ENCODE assay signal across 17 mouse cellular contexts in genomic region chr4:129498941-129499340, GRCm38 (mm10). TPM values are rescaled to one million over a fixed set of nuclear protein-coding genes. Genes with fewer than 3 reads are reported as not detected.
DNase-seq lines count a peak whose midpoint lies in the region; ATAC-seq and TF ChIP-seq lines count a peak whose summit lies in the region.
"Had no signal": no experiment of that assay in that cellular context is flagged by ENCODE, and none has a peak within 500 bp of the region (broad histone marks: within the 10 kb centered on the region; RNA-seq: fewer than 3 reads in every experiment).

No protein-coding gene starts in this region.

- TF ChIP-seq POLR2A in bone marrow macrophage, adult 2 months (IDR thresholded peaks at IDR 0.05; ENCODE audit: borderline replicate concordance, low read depth, low read length) = no peak

- no peaks in the 10 kb centered on the region for H3K36me3 ChIP-seq in hindbrain, embryonic 10.5 days
- no peaks in the 10 kb centered on the region for H3K36me3 ChIP-seq in hindbrain, postnatal 0 days (ENCODE audit: insufficient read depth, low read length)
- H3K36me3 ChIP-seq in liver, embryonic 13.5 days = no peaks in the 10 kb centered on the region
- H3K36me3 ChIP-seq: embryonic facial prominence, embryonic 15.5 days; G1E; limb, embryonic 15.5 days had no signal

- H3K4me3 ChIP-seq in hindbrain, embryonic 10.5 days = no peak overlapping the region
- H3K4me3 ChIP-seq in hindbrain, postnatal 0 days (ENCODE audit: low read length) = no peak overlapping the region
- no peak overlapping the region for H3K4me3 ChIP-seq in bone marrow macrophage, adult 2 months (ENCODE audit: insufficient read depth, low read length)
- no peak overlapping the region for H3K4me3 ChIP-seq in liver, embryonic 13.5 days (replicated peaks)
- H3K4me3 ChIP-seq: embryonic facial prominence, embryonic 15.5 days; limb, embryonic 15.5 days; megakaryocyte, embryonic 14.5 days had no signal

- no peak overlapping the region for H3K4me2 ChIP-seq in hindbrain, postnatal 0 days (ENCODE audit: low read depth, low read length)
- no peak overlapping the region for H3K4me2 ChIP-seq in liver, embryonic 13.5 days
- H3K4me2 ChIP-seq: embryonic facial prominence, embryonic 15.5 days; limb, embryonic 15.5 days had no signal

- peaks cover 52% of the 10 kb centered on the region for H3K4me1 ChIP-seq in hindbrain, embryonic 10.5 days (replicated peaks)
- peaks cover 13% of the 10 kb centered on the region; the same call in 1 of the 2 replicates for H3K4me1 ChIP-seq in hindbrain, postnatal 0 days (ENCODE audit: insufficient read depth, low read length)
- peaks cover 70% of the 10 kb centered on the region for H3K4me1 ChIP-seq in bone marrow macrophage, adult 2 months (ENCODE audit: control insufficient read depth, insufficient read depth, low read length)
- H3K4me1 ChIP-seq in liver, embryonic 13.5 days (replicated peaks) = peaks cover 71% of the 10 kb centered on the region

- H3K27me3 ChIP-seq in hindbrain, embryonic 10.5 days (ENCODE audit: insufficient read depth, poor library complexity, severe bottlenecking) = no peaks in the 10 kb centered on the region
- H3K27me3 ChIP-seq in hindbrain, postnatal 0 days (ENCODE audit: insufficient read depth, low read length) = no peaks in the 10 kb centered on the region
- H3K27me3 ChIP-seq in liver, embryonic 13.5 days = peaks cover 30% of the 10 kb centered on the region
- H3K27me3 ChIP-seq: embryonic facial prominence, embryonic 15.5 days; limb, embryonic 15.5 days had no signal

- DNase-seq in adrenal gland, adult 2 months = peak; percentile 28
- DNase-seq in adrenal gland, adult (ENCODE audit: inconsistent age in 2 of 2, low spot score in 1 of 2) = no peak
- DNase-seq in hindbrain, embryonic 10.5 days (ENCODE audit: low spot score) = no peak
- no peak for DNase-seq in hindbrain, postnatal 0 days (ENCODE audit: low spot score)
- no peak for DNase-seq in liver, embryonic 13.5 days
- DNase-seq in yolk sac, embryonic 10.5 days (ENCODE audit: low spot score) = no peak
- no peak for DNase-seq in ovary, postnatal 10 days (ENCODE audit: low spot score)
- DNase-seq: cerebellum, postnatal 25 days; thymus, adult 18-20 months had no signal

- TF ChIP-seq CTCF in hindbrain, postnatal 0 days (IDR thresholded peaks at IDR 0.05; ENCODE audit: low read depth) = no peak
- no peak for TF ChIP-seq CTCF in bone marrow macrophage, adult 2 months (IDR thresholded peaks at IDR 0.05; ENCODE audit: low read depth, low read length)

- H3K27ac ChIP-seq in hindbrain, embryonic 10.5 days = peak overlapping the region; percentile 66
- no peak overlapping the region for H3K27ac ChIP-seq in hindbrain, postnatal 0 days
- peak overlapping the region; percentile 15; the same call in 1 of the 2 replicates for H3K27ac ChIP-seq in bone marrow macrophage, adult 2 months (ENCODE audit: insufficient read depth, low read depth, low read length)
- peak overlapping the region; percentile 79 for H3K27ac ChIP-seq in liver, embryonic 13.5 days
- H3K27ac ChIP-seq: limb, embryonic 15.5 days had no signal

- no peak overlapping the region for H3K9ac ChIP-seq in hindbrain, postnatal 0 days (replicated peaks; ENCODE audit: low read length)
- no peak overlapping the region for H3K9ac ChIP-seq in liver, embryonic 13.5 days
- H3K9ac ChIP-seq: embryonic facial prominence, embryonic 15.5 days; limb, embryonic 15.5 days had no signal

- H3K9me3 ChIP-seq in hindbrain, embryonic 10.5 days = no peaks in the 10 kb centered on the region
- H3K9me3 ChIP-seq in hindbrain, postnatal 0 days (ENCODE audit: low read length) = no peaks in the 10 kb centered on the region
- H3K9me3 ChIP-seq in liver, embryonic 13.5 days (replicated peaks) = no peaks in the 10 kb centered on the region
- H3K9me3 ChIP-seq: embryonic facial prominence, embryonic 15.5 days; G1E; limb, embryonic 15.5 days; megakaryocyte, embryonic 14.5 days had no signal

- WGBS in hindbrain, embryonic 10.5 days = 68% methylated on average over 3 of the region's 3 CpGs
- WGBS in hindbrain, postnatal 0 days = 67% methylated on average over 3 of the region's 3 CpGs
- 61% methylated on average over 3 of the region's 3 CpGs for WGBS in liver, embryonic 13.5 days (ENCODE audit: insufficient replicate concordance)

- ATAC-seq in hindbrain, postnatal 0 days = no peak
- no peak for ATAC-seq in liver, embryonic 13.5 days (ENCODE audit: low read depth)
- ATAC-seq: activated CD4-positive, CD25-positive, alpha-beta regulatory T cell, adult 4 months had no signal

RNA-seq across cellular contexts. Expression of gene Fam229a, which starts 8.0 kb away (rescaled TPM):
- not detected for total RNA-seq in adrenal gland, adult 2 months (2021)
- polyA plus RNA-seq in adrenal gland, adult 2 months (2012; rRNA removed) = 1.0 and 2.1 TPM in 2 replicates
- 0.41 TPM in 1 of 2 replicates, not detected in the other for polyA plus RNA-seq in hindbrain, embryonic 10.5 days (2016; fragmentation: Nextera tagmentation; extraction: Ambion mirVana)
- 3.9 TPM in 1 of 2 replicates, not detected in the other for total RNA-seq in hindbrain, postnatal 0 days (2014; rRNA removed)
- polyA plus RNA-seq in hindbrain, postnatal 0 days (2015; fragmentation: Nextera tagmentation; extraction: Ambion mirVana) = 3.0 and 3.1 TPM in 2 replicates
- not detected in 2 replicates for polyA plus RNA-seq in bone marrow macrophage, adult 2 months (2012; ENCODE audit: insufficient read depth, insufficient read length, missing spikeins)
- 0.21 and 0.44 TPM in 2 replicates for polyA plus RNA-seq in liver, embryonic 13.5 days (2015; fragmentation: Nextera tagmentation; extraction: Ambion mirVana)
- total RNA-seq: G1E; layer of hippocampus, postnatal 25 days had no signal
- polyA plus RNA-seq: activated CD4-positive, CD25-positive, alpha-beta regulatory T cell, adult 4 months; embryonic facial prominence, embryonic 15.5 days; G1E; intestine, embryonic 14.5 days; limb, embryonic 15.5 days had no signal

RNA-seq across cellular contexts. Expression of gene Tssk3, which starts 8.1 kb away (rescaled TPM):
- total RNA-seq in adrenal gland, adult 2 months (2021) = not detected
- not detected in 2 replicates for polyA plus RNA-seq in adrenal gland, adult 2 months (2012; rRNA removed)
- polyA plus RNA-seq in hindbrain, embryonic 10.5 days (2016; fragmentation: Nextera tagmentation; extraction: Ambion mirVana) = not detected in 2 replicates
- total RNA-seq in hindbrain, postnatal 0 days (2014; rRNA removed) = not detected in 2 replicates
- polyA plus RNA-seq in hindbrain, postnatal 0 days (2015; fragmentation: Nextera tagmentation; extraction: Ambion mirVana) = 1.1 and 1.3 TPM in 2 replicates
- polyA plus RNA-seq in bone marrow macrophage, adult 2 months (2012; ENCODE audit: insufficient read depth, insufficient read length, missing spikeins) = not detected in 2 replicates
- 0.07 TPM in 1 of 2 replicates, not detected in the other for polyA plus RNA-seq in liver, embryonic 13.5 days (2015; fragmentation: Nextera tagmentation; extraction: Ambion mirVana)
- total RNA-seq: layer of hippocampus, postnatal 25 days had no signal
- polyA plus RNA-seq: activated CD4-positive, CD25-positive, alpha-beta regulatory T cell, adult 4 months; embryonic facial prominence, embryonic 15.5 days; G1E; intestine, embryonic 14.5 days; limb, embryonic 15.5 days had no signal

RNA-seq across cellular contexts. Expression of gene Marcksl1, which starts 14.4 kb away (rescaled TPM):
- total RNA-seq in adrenal gland, adult 2 months (2021) = 10 to 100 TPM; 39.8 to 46.4 TPM
- 48.8 and 67.4 TPM in 2 replicates for polyA plus RNA-seq in adrenal gland, adult 2 months (2012; rRNA removed)
- polyA plus RNA-seq in hindbrain, embryonic 10.5 days (2016; fragmentation: Nextera tagmentation; extraction: Ambion mirVana) = 1,645 and 2,027 TPM in 2 replicates
- total RNA-seq in hindbrain, postnatal 0 days (2014; rRNA removed) = 1,438 and 1,538 TPM in 2 replicates
- polyA plus RNA-seq in hindbrain, postnatal 0 days (2015; fragmentation: Nextera tagmentation; extraction: Ambion mirVana) = 1,583 and 1,620 TPM in 2 replicates
- 157 and 166 TPM in 2 replicates for polyA plus RNA-seq in bone marrow macrophage, adult 2 months (2012; ENCODE audit: insufficient read depth, insufficient read length, missing spikeins)
- polyA plus RNA-seq in liver, embryonic 13.5 days (2015; fragmentation: Nextera tagmentation; extraction: Ambion mirVana) = 82.7 and 85.9 TPM in 2 replicates

RNA-seq across cellular contexts. Expression of gene Bsdc1, which starts 37.6 kb away (rescaled TPM):
- 10 to 100 TPM; 72.1 to 72.4 TPM for total RNA-seq in adrenal gland, adult 2 months (2021)
- polyA plus RNA-seq in adrenal gland, adult 2 months (2012; rRNA removed) = 15.1 and 18.8 TPM in 2 replicates
- 22.2 and 24.8 TPM in 2 replicates for polyA plus RNA-seq in hindbrain, embryonic 10.5 days (2016; fragmentation: Nextera tagmentation; extraction: Ambion mirVana)
- 55.2 and 60.6 TPM in 2 replicates for total RNA-seq in hindbrain, postnatal 0 days (2014; rRNA removed)
- polyA plus RNA-seq in hindbrain, postnatal 0 days (2015; fragmentation: Nextera tagmentation; extraction: Ambion mirVana) = 25.3 and 27.1 TPM in 2 replicates
- polyA plus RNA-seq in bone marrow macrophage, adult 2 months (2012; ENCODE audit: insufficient read depth, insufficient read length, missing spikeins) = 37.3 and 42.3 TPM in 2 replicates
- polyA plus RNA-seq in liver, embryonic 13.5 days (2015; fragmentation: Nextera tagmentation; extraction: Ambion mirVana) = 48.7 and 49.9 TPM in 2 replicates

RNA-seq across cellular contexts. Expression of gene Hdac1, which starts 43.6 kb away (rescaled TPM):
- total RNA-seq in adrenal gland, adult 2 months (2021) = 10 to 100 TPM; 44.4 to 53.9 TPM
- polyA plus RNA-seq in adrenal gland, adult 2 months (2012; rRNA removed) = 17.2 and 18.4 TPM in 2 replicates
- polyA plus RNA-seq in hindbrain, embryonic 10.5 days (2016; fragmentation: Nextera tagmentation; extraction: Ambion mirVana) = 241 and 286 TPM in 2 replicates
- total RNA-seq in hindbrain, postnatal 0 days (2014; rRNA removed) = 20.7 and 38.0 TPM in 2 replicates
- polyA plus RNA-seq in hindbrain, postnatal 0 days (2015; fragmentation: Nextera tagmentation; extraction: Ambion mirVana) = 56.6 and 62.1 TPM in 2 replicates
- polyA plus RNA-seq in bone marrow macrophage, adult 2 months (2012; ENCODE audit: insufficient read depth, insufficient read length, missing spikeins) = 75.2 and 83.9 TPM in 2 replicates
- polyA plus RNA-seq in liver, embryonic 13.5 days (2015; fragmentation: Nextera tagmentation; extraction: Ambion mirVana) = 121 and 128 TPM in 2 replicates
